Comparison of ENCODE assay signal across 20 mouse cellular contexts in the genomic region with DNA sequence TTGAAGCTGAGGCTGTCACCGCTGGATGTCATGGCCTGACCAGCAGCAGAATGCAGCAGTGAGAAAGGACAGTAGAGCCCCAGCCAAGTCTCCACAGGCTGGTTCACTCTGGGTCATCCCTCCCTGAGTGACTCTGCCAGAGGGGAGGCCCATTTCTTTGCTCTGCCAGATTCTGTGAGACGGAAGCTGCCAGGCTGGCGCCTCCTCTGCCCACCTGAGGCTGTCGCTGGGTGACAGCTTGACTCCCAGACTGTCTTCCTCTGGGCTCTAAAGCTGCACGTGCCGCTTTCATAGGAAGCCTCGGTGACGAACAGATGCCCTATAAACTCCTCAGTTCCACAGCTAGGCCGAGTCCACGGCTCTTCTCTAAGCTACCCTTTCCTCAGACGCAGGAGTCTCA.
A peak's percentile ranks its signal among the peaks of the same experiment; 100 is the strongest.
DNase-seq lines count a peak whose midpoint lies in the region; ATAC-seq and TF ChIP-seq lines count a peak whose summit lies in the region.
"Had no signal": no experiment of that assay in that cellular context is flagged by ENCODE, and none has a peak within 500 bp of the region (broad histone marks: within the 10 kb centered on the region; RNA-seq: fewer than 3 reads in every experiment).

No protein-coding gene starts in this region.

- no peak for TF ChIP-seq CTCF in gastrocnemius, adult 2 months (IDR thresholded peaks at IDR 0.05)

- no peaks in the 10 kb centered on the region for H3K27me3 ChIP-seq in midbrain, embryonic 14.5 days (ENCODE audit: control insufficient read depth, insufficient read depth, low read length)
- H3K27me3 ChIP-seq: embryonic facial prominence, embryonic 12.5 days; lung, embryonic 15.5 days had no signal

- H3K4me1 ChIP-seq in midbrain, embryonic 14.5 days (ENCODE audit: control insufficient read depth, insufficient read depth, low read length), result peaks cover 41% of the 10 kb centered on the region
- H3K4me1 ChIP-seq: lung, embryonic 15.5 days had no signal

- H3K27ac ChIP-seq in gastrocnemius, adult 2 months, result no peak overlapping the region
- H3K27ac ChIP-seq in midbrain, embryonic 14.5 days (replicated peaks; ENCODE audit: low read depth, low read length), result peak overlapping the region; percentile 3; the same call in 1 of the 2 replicates
- H3K27ac ChIP-seq: embryonic facial prominence, embryonic 12.5 days; liver, embryonic 14.5 days; lung, embryonic 15.5 days had no signal

- ATAC-seq in midbrain, embryonic 14.5 days (ENCODE audit: low FRiP score, low TSS enrichment), result no peak
- ATAC-seq: forebrain, embryonic 14.5 days had no signal

- no peaks in the 10 kb centered on the region for H3K36me3 ChIP-seq in midbrain, embryonic 14.5 days (ENCODE audit: control insufficient read depth, insufficient read depth, low read length)
- H3K36me3 ChIP-seq: embryonic facial prominence, embryonic 12.5 days; heart, embryonic 12.5 days; lung, embryonic 15.5 days; midbrain, embryonic 12.5 days had no signal

- no peak overlapping the region for H3K4me2 ChIP-seq in midbrain, embryonic 14.5 days (ENCODE audit: low read length)
- H3K4me2 ChIP-seq: embryonic facial prominence, embryonic 12.5 days; heart, embryonic 12.5 days; lung, embryonic 15.5 days; midbrain, embryonic 12.5 days had no signal

- H3K9ac ChIP-seq in midbrain, embryonic 14.5 days (replicated peaks; ENCODE audit: low read length), result no peak overlapping the region
- H3K9ac ChIP-seq: embryonic facial prominence, embryonic 12.5 days; heart, embryonic 12.5 days; liver, embryonic 14.5 days; lung, embryonic 15.5 days; midbrain, embryonic 12.5 days had no signal

- intact Hi-C loops in gastrocnemius, adult 2 months (cut with DNase I), result no loop called here
- intact Hi-C loops in left cerebral cortex, postnatal 4 days (cut with DNase I), result no loop called here
- intact Hi-C loops in left cerebral cortex, postnatal 25 days (cut with DNase I), result no loop called here

- H3K9me3 ChIP-seq in midbrain, embryonic 14.5 days (ENCODE audit: control insufficient read depth, low read length), result no peaks in the 10 kb centered on the region
- H3K9me3 ChIP-seq: embryonic facial prominence, embryonic 12.5 days; heart, embryonic 12.5 days; lung, embryonic 15.5 days; midbrain, embryonic 12.5 days had no signal

- no peak overlapping the region for H3K4me3 ChIP-seq in gastrocnemius, adult 2 months
- H3K4me3 ChIP-seq in midbrain, embryonic 14.5 days (replicated peaks; ENCODE audit: low read depth, low read length), result no peak overlapping the region
- H3K4me3 ChIP-seq: embryonic facial prominence, embryonic 12.5 days; erythroblast, embryonic 14.5 days; heart, embryonic 12.5 days; lung, embryonic 15.5 days; midbrain, embryonic 12.5 days had no signal

- DNase-seq in gastrocnemius, adult 2 months, result peak; percentile 36
- DNase-seq in gastrocnemius, postnatal 4 days (ENCODE audit: low spot score in 2 of 2), result no peak
- peak; percentile 57 for DNase-seq in left cerebral cortex, postnatal 4 days
- no peak for DNase-seq in left cerebral cortex, postnatal 25 days (ENCODE audit: low spot score in 2 of 2)
- peak; percentile 64 for DNase-seq in cerebellum, adult 9-11 months
- no peak for DNase-seq in midbrain, embryonic 14.5 days
- DNase-seq in thymus, postnatal 36 days, result no peak
- DNase-seq in urinary bladder, adult 18-20 months (ENCODE audit: low spot score in 2 of 2), result no peak
- DNase-seq: B cell, adult 2 months; kidney, adult 18-20 months; kidney, postnatal 10 days; lung, postnatal 4 days; retina, postnatal 1 day had no signal

- 78% methylated on average over 11 of the region's 11 CpGs for WGBS in midbrain, embryonic 14.5 days

Comparison
In these comparisons a context has a peak if more than half of its experiments do, and no peak if none do; other contexts are left out.
1. DNase-seq: peak in gastrocnemius, adult 2 months (single experiment), left cerebral cortex, postnatal 4 days (single experiment) and cerebellum, adult 9-11 months (single experiment); none in gastrocnemius, postnatal 4 days (0 of 2), left cerebral cortex, postnatal 25 days (0 of 2), midbrain, embryonic 14.5 days (single experiment), thymus, postnatal 36 days (0 of 2) and urinary bladder, adult 18-20 months (0 of 2).